Mouse (Mus musculus) stomach, adult 2 months (tissue): ENCODE measurements around the gene Ntrk2. TPM values are rescaled to one million over a fixed set of nuclear protein-coding genes. Genes with fewer than 3 reads are reported as not detected.

Experiments
- polyA plus RNA-seq: library from polyadenylated mRNA; depleted of rRNA; stranded (reverse); fragments of >200 nt; gene quantifications from 2 replicates; pipeline ENCODE4 v1.2.3, GENCODE M21; 2012; rRNA removed

Gene Ntrk2
- polyA plus RNA-seq, result 0.60 and 0.75 TPM in 2 replicates

GRCm38 (mm10) chr13:58806397-58806892, at the start of gene Ntrk2:
Gene Ntrk2, plus strand, starts transcription at chr13:58806569.

Other genes starting within 250 kb of the Ntrk2 start
- 1.2 and 1.3 TPM in 2 replicates for gene Slc28a3, start 195.7 kb upstream of the Ntrk2 start, polyA plus RNA-seq